Mouse (Mus musculus): Measurements from ENCODE around the gene Eif2b2. TPM values are rescaled to one million over a fixed set of nuclear protein-coding genes. Genes with fewer than 3 reads are reported as not detected.

Gene Eif2b2
- polyA plus RNA-seq, 1 experiment from 2014 or later, result 79.4 TPM

DNA sequence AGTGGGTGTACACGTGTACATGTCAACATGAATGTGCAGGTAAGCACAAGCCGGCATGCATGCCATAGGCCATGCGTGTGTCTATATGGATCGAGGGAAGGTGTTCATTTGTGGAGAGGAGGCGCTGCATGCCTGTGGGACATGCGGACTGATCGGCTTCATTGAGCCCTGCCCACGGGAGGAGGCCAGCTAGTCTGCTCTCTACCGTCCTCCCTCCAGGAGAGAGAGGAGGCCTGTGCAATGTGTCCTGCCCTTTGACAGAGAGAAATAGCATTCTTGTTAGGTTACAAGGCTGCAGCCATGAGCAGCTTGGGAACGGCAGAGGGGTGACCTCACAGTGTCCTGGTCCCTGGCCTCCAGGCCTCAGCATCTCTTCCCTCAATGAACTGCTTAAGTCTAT lies 23.1 kb upstream of the Eif2b2 start:
- H3K27ac ChIP-seq, result no peak overlapping the region
- H3K9me3 ChIP-seq, result no peaks in the 10 kb centered on the region
- no peak for ATAC-seq (ENCODE audit: insufficient number of reproducible peaks, low FRiP score, low TSS enrichment, low read depth)
- H3K36me3 ChIP-seq, result no peaks in the 10 kb centered on the region
- H3K9ac ChIP-seq, result no peak overlapping the region
- no peak overlapping the region for H3K4me3 ChIP-seq
- 82% methylated on average over 10 of the region's 10 CpGs for WGBS
- no peaks in the 10 kb centered on the region for H3K27me3 ChIP-seq
- no peak overlapping the region for H3K4me2 ChIP-seq
- H3K4me1 ChIP-seq, result peaks cover 45% of the 10 kb centered on the region

DNA sequence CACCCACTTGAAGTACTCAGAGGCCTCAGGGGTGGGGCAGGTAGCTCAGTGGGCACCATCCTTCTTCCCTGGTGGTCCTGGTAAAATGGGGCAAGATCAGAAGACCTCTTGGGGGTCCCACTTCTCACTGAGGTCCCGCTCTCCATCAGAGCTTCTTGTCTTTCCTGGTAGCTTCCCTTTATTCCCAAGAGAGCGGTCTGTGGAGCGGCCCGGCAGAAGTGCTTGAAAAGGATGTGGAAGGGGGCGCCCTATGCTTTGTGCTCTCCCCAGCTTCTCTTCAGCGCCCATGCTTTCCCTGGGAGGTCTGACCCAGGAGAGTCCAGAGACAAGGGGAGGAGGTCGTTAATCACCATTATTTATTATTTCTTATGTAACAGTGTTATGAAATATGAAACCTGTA lies 21.9 kb upstream of the Eif2b2 start:
- Histone ChIP-seq H3K27me3 (no peaks in the 10 kb centered on the region), H3K9me3 (no peaks in the 10 kb centered on the region), H3K36me3 (no peaks in the 10 kb centered on the region), H3K27ac (no peak overlapping the region), H3K9ac (no peak overlapping the region), H3K4me2 (no peak overlapping the region), H3K4me1 (peaks cover 53% of the 10 kb centered on the region), H3K4me3 (no peak overlapping the region)
- no peak for ATAC-seq (ENCODE audit: insufficient number of reproducible peaks, low FRiP score, low TSS enrichment, low read depth)
- WGBS, result 71% methylated on average over 7 of the region's 7 CpGs

DNA sequence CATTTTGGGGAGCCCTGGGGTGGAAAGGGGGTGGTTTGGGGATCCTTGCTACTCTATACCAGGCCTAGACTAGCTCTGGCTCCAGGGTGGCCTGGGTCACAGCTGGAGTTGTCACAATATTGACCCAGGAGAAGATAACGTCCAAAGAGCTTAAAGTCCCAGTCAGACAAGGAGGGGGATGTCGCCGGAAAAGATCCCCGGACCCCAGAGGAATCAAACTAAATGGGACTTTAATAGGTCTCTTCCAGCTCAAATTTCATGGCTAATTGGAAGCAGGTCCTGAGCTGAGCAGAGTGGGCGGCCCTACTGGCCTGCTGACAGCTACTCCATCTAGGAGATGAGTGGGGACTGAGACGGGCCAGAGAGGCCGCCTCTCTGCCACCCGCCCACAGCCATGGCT lies 21.3 kb upstream of the Eif2b2 start:
- Histone ChIP-seq H3K4me3 (no peak overlapping the region), H3K9me3 (no peaks in the 10 kb centered on the region), H3K4me2 (no peak overlapping the region), H3K36me3 (no peaks in the 10 kb centered on the region), H3K4me1 (peaks cover 48% of the 10 kb centered on the region), H3K27ac (no peak overlapping the region), H3K9ac (no peak overlapping the region), H3K27me3 (no peaks in the 10 kb centered on the region)
- no peak for ATAC-seq (ENCODE audit: insufficient number of reproducible peaks, low FRiP score, low TSS enrichment, low read depth)
- WGBS, result 25% methylated on average over 8 of the region's 8 CpGs

DNA sequence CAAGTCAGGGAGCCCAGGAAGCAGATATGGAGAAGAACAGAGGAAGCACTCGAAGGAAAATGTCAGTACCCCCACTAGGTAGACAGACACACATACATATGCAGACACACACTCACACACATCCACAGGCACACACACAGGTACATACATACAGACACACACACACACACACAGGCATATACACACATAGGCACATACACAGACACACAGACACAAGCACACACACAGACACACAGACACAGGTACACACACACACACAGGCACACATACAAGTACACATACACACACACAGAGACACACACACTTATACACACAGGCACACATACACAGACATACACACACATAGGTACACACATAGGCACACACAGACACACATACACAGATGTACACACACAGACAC lies 19.3 kb upstream of the Eif2b2 start:
- H3K4me1 ChIP-seq, result peaks cover 35% of the 10 kb centered on the region
- H3K4me2 ChIP-seq, result no peak overlapping the region
- no peak for ATAC-seq (ENCODE audit: insufficient number of reproducible peaks, low FRiP score, low TSS enrichment, low read depth)
- no peak overlapping the region for H3K27ac ChIP-seq
- H3K9ac ChIP-seq, result no peak overlapping the region
- H3K36me3 ChIP-seq, result no peaks in the 10 kb centered on the region
- H3K9me3 ChIP-seq, result no peaks in the 10 kb centered on the region
- no peaks in the 10 kb centered on the region for H3K27me3 ChIP-seq
- H3K4me3 ChIP-seq, result no peak overlapping the region
- WGBS, result 72% methylated on average over 1 of the region's 1 CpGs

DNA sequence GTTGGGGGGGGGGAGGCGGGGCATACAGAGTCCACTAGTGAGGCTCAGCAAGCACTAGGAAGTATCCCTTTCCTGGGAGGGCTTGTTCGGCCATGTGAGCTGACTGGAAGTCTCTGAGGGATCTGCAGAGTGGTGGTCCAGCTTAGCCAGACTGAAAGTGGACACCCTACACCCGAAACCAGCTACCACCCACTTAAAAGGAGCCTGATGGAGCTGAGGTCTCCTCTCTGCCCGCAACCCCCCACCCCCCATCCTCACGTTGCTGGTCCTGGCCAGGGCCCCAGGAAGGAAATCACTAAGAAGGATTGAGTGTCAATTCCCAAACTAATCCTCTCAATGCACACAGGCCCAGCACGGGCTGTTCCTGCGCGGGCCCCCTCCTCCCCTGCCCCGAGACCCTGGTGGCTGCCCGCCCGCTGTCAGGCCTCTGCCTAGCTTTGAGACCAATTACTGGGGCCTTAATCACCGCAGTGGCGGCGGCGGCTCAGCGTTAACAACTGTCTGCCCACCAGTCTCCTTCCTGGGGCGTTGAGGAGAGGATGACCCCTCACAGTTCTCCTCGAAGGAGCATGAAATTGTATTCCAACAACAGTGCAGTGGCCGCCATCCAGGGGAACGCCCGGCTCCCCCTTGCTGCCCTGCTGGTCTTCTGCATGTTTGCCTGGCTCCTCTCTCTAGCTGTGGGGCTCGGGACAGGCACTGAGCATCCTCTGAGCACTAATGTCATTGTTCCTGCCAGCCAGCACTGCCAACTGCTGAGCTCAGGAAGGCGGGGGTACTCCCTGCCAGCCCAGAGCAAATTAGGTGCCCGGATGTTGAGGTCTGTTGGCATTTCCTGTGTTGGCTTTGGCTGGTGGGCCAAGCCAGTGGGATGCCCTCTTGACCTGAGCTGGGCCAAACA lies 18.1 kb upstream of the Eif2b2 start:
- Histone ChIP-seq H3K4me2 (peak overlapping the region; percentile 19; the same call in 1 of the 2 replicates), H3K27me3 (no peaks in the 10 kb centered on the region), H3K4me3 (no peak overlapping the region), H3K9ac (no peak overlapping the region; the same call in 1 of the 2 replicates), H3K9me3 (no peaks in the 10 kb centered on the region), H3K4me1 (peaks cover 31% of the 10 kb centered on the region), H3K27ac (peak overlapping the region; percentile 65), H3K36me3 (no peaks in the 10 kb centered on the region)
- WGBS, result 19% methylated on average over 24 of the region's 24 CpGs
- 0 out of 2 replicates have a peak, but pooled peaks have one; percentile 16 for ATAC-seq (ENCODE audit: insufficient number of reproducible peaks, low FRiP score, low TSS enrichment, low read depth)

DNA sequence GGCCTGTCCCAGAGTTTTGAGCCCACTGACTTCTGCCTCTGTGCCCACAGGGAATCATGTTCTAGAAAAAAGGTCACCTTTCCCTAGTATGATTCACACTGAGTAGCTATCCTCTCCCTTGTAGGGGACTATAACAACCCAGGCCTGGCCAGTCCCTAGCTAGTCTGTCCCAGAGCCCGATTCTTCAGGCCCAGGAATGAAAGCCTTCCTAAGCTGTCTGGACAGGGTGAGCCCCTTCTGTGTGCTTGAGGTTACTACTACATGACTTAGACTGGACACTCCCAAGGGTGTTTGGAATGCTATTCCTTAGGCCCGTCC lies 17.5 kb upstream of the Eif2b2 start:
- Histone ChIP-seq H3K9ac (no peak overlapping the region), H3K36me3 (no peaks in the 10 kb centered on the region)
- no peak for ATAC-seq (ENCODE audit: insufficient number of reproducible peaks, low FRiP score, low TSS enrichment, low read depth)

DNA sequence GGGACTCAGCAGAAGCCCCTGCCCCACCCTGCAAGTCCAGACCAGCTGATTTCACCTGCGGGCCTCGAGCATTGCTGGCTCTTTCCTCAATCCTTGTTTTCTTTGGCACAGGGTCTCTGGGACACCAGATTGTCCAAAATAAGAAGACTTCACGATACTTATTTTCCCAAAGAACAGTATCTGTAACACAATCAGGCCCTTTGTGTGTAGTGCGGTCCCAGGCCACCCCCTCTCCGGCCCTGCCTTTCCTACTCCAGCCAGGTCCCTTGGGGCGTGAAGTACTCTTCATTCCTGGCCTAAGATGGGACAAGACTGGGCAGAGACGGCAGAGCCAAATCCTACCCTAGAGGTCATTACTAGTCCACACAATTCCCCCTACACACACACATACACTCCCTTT lies 17.1 kb upstream of the Eif2b2 start:
- no peak for ATAC-seq (ENCODE audit: insufficient number of reproducible peaks, low FRiP score, low TSS enrichment, low read depth)
- Histone ChIP-seq H3K9me3 (no peaks in the 10 kb centered on the region), H3K4me2 (no peak overlapping the region), H3K4me3 (no peak overlapping the region), H3K27me3 (no peaks in the 10 kb centered on the region), H3K4me1 (peaks cover 31% of the 10 kb centered on the region), H3K36me3 (no peaks in the 10 kb centered on the region), H3K27ac (peak overlapping the region; percentile 65; the same call in 1 of the 2 replicates), H3K9ac (no peak overlapping the region)
- 70% methylated on average over 7 of the region's 7 CpGs for WGBS

More for the DNA sequence above, 17.5 kb upstream of the Eif2b2 start:
- H3K27ac ChIP-seq, result peak overlapping the region; percentile 65; the same call in 1 of the 2 replicates
- 65% methylated on average over 2 of the region's 2 CpGs for WGBS
- no peaks in the 10 kb centered on the region for H3K9me3 ChIP-seq
- no peak overlapping the region for H3K4me3 ChIP-seq
- no peak overlapping the region; the same call in 1 of the 2 replicates for H3K4me2 ChIP-seq
- H3K4me1 ChIP-seq, result peaks cover 31% of the 10 kb centered on the region
- H3K27me3 ChIP-seq, result no peaks in the 10 kb centered on the region

DNA sequence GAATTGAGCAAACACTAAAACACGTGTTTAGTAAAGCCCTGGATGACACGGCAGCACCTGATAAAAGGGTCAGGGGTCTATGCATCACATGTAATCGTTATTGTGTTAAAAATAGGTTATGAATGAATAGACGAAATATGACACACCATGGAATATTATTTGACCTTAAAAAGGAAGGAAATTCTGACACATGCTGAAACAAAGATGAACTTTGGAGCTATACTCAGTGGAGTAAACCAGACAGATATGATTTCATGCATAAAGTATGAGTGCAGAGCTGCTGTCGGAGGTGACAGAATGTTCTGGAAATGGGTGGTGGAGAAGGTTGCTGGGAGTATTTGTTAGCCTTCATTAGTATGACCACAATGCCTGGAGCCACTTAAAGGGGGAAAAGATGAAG lies 15.6 kb upstream of the Eif2b2 start:
- Histone ChIP-seq H3K4me3 (no peak overlapping the region), H3K36me3 (no peaks in the 10 kb centered on the region), H3K4me1 (peaks cover 23% of the 10 kb centered on the region), H3K27me3 (no peaks in the 10 kb centered on the region), H3K27ac (no peak overlapping the region), H3K9ac (no peak overlapping the region), H3K9me3 (no peaks in the 10 kb centered on the region), H3K4me2 (no peak overlapping the region)
- WGBS, result 75% methylated on average over 5 of the region's 5 CpGs
- ATAC-seq (ENCODE audit: insufficient number of reproducible peaks, low FRiP score, low TSS enrichment, low read depth), result no peak

DNA sequence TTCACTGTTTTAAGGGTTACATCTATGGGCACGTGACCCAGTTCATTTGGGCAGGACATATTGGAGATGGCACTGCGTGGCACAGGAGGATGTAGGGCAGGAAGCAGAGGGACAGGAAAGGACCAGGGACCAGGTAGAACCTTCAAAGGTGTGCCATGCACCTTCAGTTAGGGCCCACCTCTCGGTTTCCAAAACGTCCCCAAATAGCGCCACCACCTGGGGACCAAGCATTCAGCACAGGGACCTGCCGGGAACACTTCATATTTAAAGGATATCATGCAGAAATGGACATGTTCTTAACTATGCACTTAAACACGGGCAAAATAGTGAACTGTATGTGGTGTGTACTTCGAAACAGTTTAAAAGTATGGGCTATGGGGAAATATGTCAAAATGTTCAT lies 15.2 kb upstream of the Eif2b2 start:
- H3K4me3 ChIP-seq, result no peak overlapping the region
- 56% methylated on average over 8 of the region's 8 CpGs for WGBS
- peaks cover 23% of the 10 kb centered on the region for H3K4me1 ChIP-seq
- H3K9me3 ChIP-seq, result no peaks in the 10 kb centered on the region
- no peaks in the 10 kb centered on the region for H3K36me3 ChIP-seq
- H3K27me3 ChIP-seq, result no peaks in the 10 kb centered on the region
- H3K9ac ChIP-seq, result no peak overlapping the region
- no peak overlapping the region for H3K27ac ChIP-seq
- ATAC-seq (ENCODE audit: insufficient number of reproducible peaks, low FRiP score, low TSS enrichment, low read depth), result no peak
- H3K4me2 ChIP-seq, result no peak overlapping the region

DNA sequence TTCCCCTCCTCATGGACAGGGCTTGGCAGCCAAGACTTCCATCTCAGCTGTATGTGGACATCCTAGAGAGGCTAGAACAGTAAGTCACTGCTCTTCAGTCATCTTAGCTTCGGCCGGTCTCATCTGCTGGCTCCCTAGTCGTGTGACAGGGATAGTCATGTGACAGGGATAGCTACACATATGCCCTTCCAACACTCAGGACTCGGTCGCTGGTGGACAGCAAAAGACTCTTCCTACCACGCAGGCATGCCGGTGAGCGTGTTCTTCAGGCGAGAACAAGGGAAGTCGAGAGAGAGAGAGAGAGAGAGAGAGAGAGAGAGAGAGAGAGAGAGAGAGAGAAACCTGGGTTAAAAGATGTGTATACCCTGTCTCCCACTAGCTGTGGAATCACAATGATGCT lies 13.9 kb upstream of the Eif2b2 start:
- no peaks in the 10 kb centered on the region for H3K27me3 ChIP-seq

DNA sequence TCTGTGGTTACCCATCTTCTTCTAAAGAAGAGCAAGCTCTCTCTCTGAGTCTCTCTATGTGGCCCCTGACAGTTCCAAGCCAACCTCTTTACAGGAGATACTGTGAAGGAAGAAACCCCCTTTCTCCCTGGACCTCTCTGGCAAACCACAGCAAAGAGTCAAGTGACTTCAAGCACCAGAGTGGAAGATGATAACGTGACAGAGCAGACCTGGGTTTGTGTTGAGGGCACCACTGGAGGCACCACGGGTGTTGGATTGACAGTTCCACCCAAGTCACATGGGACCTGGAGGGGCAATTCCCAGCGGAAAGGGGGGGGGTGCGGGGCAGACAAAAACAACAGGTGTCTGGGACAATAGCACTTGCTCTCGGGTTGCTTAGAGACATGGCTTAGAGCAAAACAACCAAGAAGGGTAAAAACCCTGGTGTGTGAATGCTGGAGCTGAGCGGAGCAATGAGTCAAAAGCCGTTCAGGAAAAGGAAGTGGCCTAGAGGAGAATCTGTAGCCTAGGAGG lies 10.5 kb upstream of the Eif2b2 start:
- 43% methylated on average over 7 of the region's 7 CpGs for WGBS
- Histone ChIP-seq H3K4me3 (no peak overlapping the region), H3K9me3 (no peaks in the 10 kb centered on the region)

More for the DNA sequence above, 13.9 kb upstream of the Eif2b2 start:
- Histone ChIP-seq H3K4me1 (peaks cover 23% of the 10 kb centered on the region), H3K27ac (no peak overlapping the region), H3K4me3 (no peak overlapping the region), H3K36me3 (no peaks in the 10 kb centered on the region), H3K9me3 (no peaks in the 10 kb centered on the region), H3K4me2 (no peak overlapping the region), H3K9ac (no peak overlapping the region)
- 87% methylated on average over 10 of the region's 10 CpGs for WGBS
- no peak for ATAC-seq (ENCODE audit: insufficient number of reproducible peaks, low FRiP score, low TSS enrichment, low read depth)

DNA sequence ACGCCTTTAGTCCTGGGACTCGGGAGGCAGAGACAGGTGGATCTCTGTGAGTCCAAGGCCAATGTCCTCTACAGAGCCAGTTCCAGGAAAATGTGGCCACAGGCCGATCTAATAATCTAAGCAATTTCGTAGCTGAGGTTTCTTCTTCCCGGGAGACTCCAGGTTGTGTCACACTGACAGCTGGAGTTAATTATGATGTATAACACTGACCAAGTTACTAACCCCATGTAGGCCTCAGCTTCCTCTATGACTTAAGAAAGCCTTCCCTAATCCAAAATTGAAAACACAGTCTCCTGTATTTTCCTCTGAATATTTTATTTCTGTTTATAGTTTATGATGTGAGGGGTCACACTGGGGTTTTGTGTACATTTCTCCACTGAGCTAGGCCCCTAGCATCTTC lies 4.2 kb upstream of the Eif2b2 start:
- Histone ChIP-seq H3K36me3 (no peaks in the 10 kb centered on the region), H3K27ac (no peak overlapping the region), H3K4me2 (no peak overlapping the region), H3K9ac (no peak overlapping the region), H3K9me3 (no peaks in the 10 kb centered on the region), H3K4me1 (peaks cover 10% of the 10 kb centered on the region), H3K4me3 (no peak overlapping the region), H3K27me3 (no peaks in the 10 kb centered on the region)
- 51% methylated on average over 5 of the region's 5 CpGs for WGBS
- ATAC-seq (ENCODE audit: insufficient number of reproducible peaks, low FRiP score, low TSS enrichment, low read depth), result no peak

More for the DNA sequence above, 10.5 kb upstream of the Eif2b2 start:
- H3K27ac ChIP-seq, result no peak overlapping the region
- ATAC-seq (ENCODE audit: insufficient number of reproducible peaks, low FRiP score, low TSS enrichment, low read depth), result no peak
- H3K9ac ChIP-seq, result no peak overlapping the region
- H3K36me3 ChIP-seq, result no peaks in the 10 kb centered on the region
- no peak overlapping the region for H3K4me2 ChIP-seq
- H3K4me1 ChIP-seq, result peaks cover 3% of the 10 kb centered on the region; the same call in 1 of the 2 replicates
- no peaks in the 10 kb centered on the region for H3K27me3 ChIP-seq
